ENCODE assay signal across 14 mouse cellular contexts in genomic region chr5:14961502-14961901, GRCm38 (mm10). TPM values are rescaled to one million over a fixed set of nuclear protein-coding genes. Genes with fewer than 3 reads are reported as not detected.
"Had no signal": no experiment of that assay in that cellular context is flagged by ENCODE, and none has a peak within 500 bp of the region (broad histone marks: within the 10 kb centered on the region; RNA-seq: fewer than 3 reads in every experiment).

No protein-coding gene starts in this region.

RNA-seq across cellular contexts. Expression of gene Gm10354, which starts 17.2 kb away (rescaled TPM):
- polyA plus RNA-seq: intestine, postnatal 0 days; large intestine, adult 2 months; limb, embryonic 14.5 days; liver, embryonic 12.5 days; liver, embryonic 16.5 days; lung, embryonic 14.5 days; macrophage; midbrain, embryonic 12.5 days; myocyte; neural tube, embryonic 11.5 days; neural tube, embryonic 15.5 days; small intestine, adult 2 months; thymus, adult 2 months; urinary bladder, adult 2 months had no signal

RNA-seq across cellular contexts. Expression of gene Speer4e, which starts 23.3 kb away (rescaled TPM):
- polyA plus RNA-seq: intestine, postnatal 0 days; large intestine, adult 2 months; limb, embryonic 14.5 days; liver, embryonic 12.5 days; liver, embryonic 16.5 days; lung, embryonic 14.5 days; macrophage; midbrain, embryonic 12.5 days; myocyte; neural tube, embryonic 11.5 days; neural tube, embryonic 15.5 days; small intestine, adult 2 months; thymus, adult 2 months; urinary bladder, adult 2 months had no signal

RNA-seq across cellular contexts. Expression of gene Gm9758, which starts 46.8 kb away (rescaled TPM):
- polyA plus RNA-seq: intestine, postnatal 0 days; large intestine, adult 2 months; limb, embryonic 14.5 days; liver, embryonic 12.5 days; liver, embryonic 16.5 days; lung, embryonic 14.5 days; macrophage; midbrain, embryonic 12.5 days; myocyte; neural tube, embryonic 11.5 days; neural tube, embryonic 15.5 days; small intestine, adult 2 months; thymus, adult 2 months; urinary bladder, adult 2 months had no signal
